ENCODE assay signal across 8 mouse cellular contexts in the genomic region with DNA sequence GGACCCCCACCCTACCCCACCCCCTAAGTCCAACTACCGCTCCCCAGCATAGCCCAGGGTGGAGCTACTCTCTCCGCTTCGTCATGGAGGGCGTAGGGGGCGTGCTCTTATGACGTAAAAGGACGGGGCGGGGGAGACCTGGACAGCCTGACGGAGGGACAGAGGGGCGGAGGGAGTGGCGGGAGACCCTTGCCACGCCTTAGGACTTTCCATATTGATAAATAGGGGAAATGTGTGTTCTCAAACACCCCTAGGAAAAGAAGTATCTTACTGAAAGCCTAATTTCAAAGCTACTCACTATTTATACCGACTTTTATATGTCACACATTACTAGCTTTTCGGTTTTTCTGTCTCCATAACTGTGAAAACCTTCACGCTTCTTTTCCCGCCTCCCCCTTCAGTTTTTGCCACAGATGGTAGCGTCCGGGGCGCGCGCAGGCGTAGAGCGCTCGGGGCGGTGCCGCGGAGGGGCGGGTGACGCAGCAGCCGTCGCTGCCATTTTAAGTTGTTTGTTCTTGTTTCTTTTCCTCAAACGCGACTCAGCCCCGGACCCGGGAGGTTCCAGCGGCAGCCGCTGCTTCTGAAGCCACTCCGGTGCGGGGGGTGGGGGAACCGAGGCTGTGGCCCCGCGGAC. TPM values are rescaled to one million over a fixed set of nuclear protein-coding genes. Genes with fewer than 3 reads are reported as not detected.
DNase-seq lines count a peak whose midpoint lies in the region; ATAC-seq and TF ChIP-seq lines count a peak whose summit lies in the region.

No protein-coding gene starts in this region.

- H3K4me2 ChIP-seq in forebrain, embryonic 16.5 days (ENCODE audit: low read length), result peak overlapping the region; percentile 94
- H3K4me2 ChIP-seq in lung, embryonic 15.5 days, result peak overlapping the region; percentile 89

- WGBS in forebrain, embryonic 16.5 days, result 1% methylated on average over 41 of the region's 42 CpGs
- under 1% methylated on average over 42 of the region's 42 CpGs for WGBS in lung, embryonic 15.5 days

- peaks cover 4% of the 10 kb centered on the region for H3K36me3 ChIP-seq in ES-E14 (ENCODE audit: control insufficient read depth, insufficient read depth, low read length, poor library complexity, severe bottlenecking)
- H3K36me3 ChIP-seq in forebrain, embryonic 16.5 days (ENCODE audit: control insufficient read depth, insufficient read depth), result 0 out of 2 replicates have a peak, but pooled peaks cover 2% of the 10 kb centered on the region
- peaks cover 3% of the 10 kb centered on the region for H3K36me3 ChIP-seq in lung, embryonic 15.5 days

- DNase-seq in ES-E14 (ENCODE audit: low read depth, low spot score), result peak; percentile 96
- DNase-seq in cerebellum, adult 11-12 months, result peak; percentile 98
- DNase-seq in heart, postnatal 4 days, result peak; percentile 97
- DNase-seq in layer of hippocampus, adult 8-10 months (ENCODE audit: low spot score in 2 of 2), result peak; percentile 92 to 97
- peak; percentile 97 for DNase-seq in ovary, adult 18-20 months (ENCODE audit: low spot score)
- DNase-seq in thymus, postnatal 0 days (ENCODE audit: low spot score), result peak; percentile 99

- ATAC-seq in forebrain, embryonic 16.5 days, result peak; percentile 96
- peak; percentile 98 for ATAC-seq in lung, embryonic 15.5 days (ENCODE audit: borderline replicate concordance, extremely low read depth, low FRiP score, low TSS enrichment)

- H3K4me1 ChIP-seq in ES-E14 (ENCODE audit: control insufficient read depth in 2 of 2, insufficient read depth in 2 of 2, low read length in 2 of 2, poor library complexity in 1 of 2), result peaks cover 4 to 8% of the 10 kb centered on the region in 2 experiments; a peak in 3 of 4 replicates
- H3K4me1 ChIP-seq in forebrain, embryonic 16.5 days (replicated peaks; ENCODE audit: control insufficient read depth, insufficient read depth, low read length), result peaks cover 23% of the 10 kb centered on the region
- peaks cover 23% of the 10 kb centered on the region; the same call in 1 of the 2 replicates for H3K4me1 ChIP-seq in lung, embryonic 15.5 days

- in situ Hi-C loops in ES-E14 (cut with MboI; ENCODE audit: low sequenced_read_pairs in 2 of 2, unreplicated experiment in 2 of 2), result no loop called here

- H3K9ac ChIP-seq in ES-E14 (ENCODE audit: insufficient read depth, low read depth, low read length, poor library complexity, severe bottlenecking), result peak overlapping the region; percentile 89
- peak overlapping the region; percentile 83 for H3K9ac ChIP-seq in forebrain, embryonic 16.5 days (replicated peaks; ENCODE audit: low read depth, low read length)
- H3K9ac ChIP-seq in lung, embryonic 15.5 days, result peak overlapping the region; percentile 95

- H3K27ac ChIP-seq in ES-E14 (ENCODE audit: insufficient read depth, low read depth, low read length, poor library complexity, severe bottlenecking), result peak overlapping the region; percentile 86
- H3K27ac ChIP-seq in forebrain, embryonic 16.5 days (ENCODE audit: low read length), result peak overlapping the region; percentile 99
- peak overlapping the region; percentile 100 for H3K27ac ChIP-seq in lung, embryonic 15.5 days

- no peaks in the 10 kb centered on the region for H3K27me3 ChIP-seq in forebrain, embryonic 16.5 days (replicated peaks; ENCODE audit: control insufficient read depth, insufficient read depth, low read length)
- no peaks in the 10 kb centered on the region for H3K27me3 ChIP-seq in lung, embryonic 15.5 days

- no peaks in the 10 kb centered on the region for H3K9me3 ChIP-seq in ES-E14 (ENCODE audit: control insufficient read depth, insufficient read depth, low read depth, low read length)
- no peaks in the 10 kb centered on the region for H3K9me3 ChIP-seq in forebrain, embryonic 16.5 days (ENCODE audit: control insufficient read depth, low read length)
- no peaks in the 10 kb centered on the region for H3K9me3 ChIP-seq in lung, embryonic 15.5 days

- peak overlapping the region; percentile 81 to 98 for H3K4me3 ChIP-seq in ES-E14 (ENCODE audit: insufficient read depth in 1 of 2, low read depth in 1 of 2, low read length in 2 of 2, poor library complexity in 1 of 2, severe bottlenecking in 1 of 2)
- H3K4me3 ChIP-seq in forebrain, embryonic 16.5 days (replicated peaks; ENCODE audit: low read length), result peak overlapping the region; percentile 70
- H3K4me3 ChIP-seq in lung, embryonic 15.5 days, result peak overlapping the region; percentile 88

TF ChIP-seq in ES-E14, 5 proteins besides CTCF, POLR2A, EP300 and RAD21:
- peak; percentile 16; the same call in 1 of the 2 replicates for TF ChIP-seq MAFK (IDR thresholded peaks at IDR 0.05; ENCODE audit: insufficient read depth, low read depth, low read length)
- peak; percentile 8 for TF ChIP-seq HCFC1 (IDR thresholded peaks at IDR 0.05; ENCODE audit: borderline replicate concordance, insufficient read depth, low read length)
- TF ChIP-seq ZNF384 (IDR thresholded peaks at IDR 0.05; ENCODE audit: low read depth, low read length), result no peak
- no peak; the same call in 1 of the 2 replicates for TF ChIP-seq CHD2 (IDR thresholded peaks at IDR 0.05; ENCODE audit: low read depth, low read length)

RNA-seq across cellular contexts. Expression of gene BC005537, which starts 0.7 kb away (rescaled TPM):
- total RNA-seq in ES-E14 (2012; rRNA removed), result 30.2 and 37.9 TPM in 2 replicates
- polyA plus RNA-seq in forebrain, embryonic 16.5 days (2015; fragmentation: Nextera tagmentation; extraction: Ambion mirVana), result 26.8 and 30.9 TPM in 2 replicates
- total RNA-seq in heart, postnatal 4 days (2021), result 100 to 1,000 TPM; 156 to 166 TPM
- 100 to 1,000 TPM; 137 to 156 (median 148) TPM for total RNA-seq in layer of hippocampus, adult 8-10 months (2022)
- 16.8 and 19.0 TPM in 2 replicates for polyA plus RNA-seq in lung, embryonic 15.5 days (2015; fragmentation: Nextera tagmentation; extraction: Ambion mirVana)
- polyA plus RNA-seq in thymus, postnatal 0 days (2015; fragmentation: Nextera tagmentation; extraction: Ambion mirVana), result 21.6 and 25.6 TPM in 2 replicates

RNA-seq across cellular contexts. Expression of gene Acot13, which starts 30.5 kb away (rescaled TPM):
- 13.8 and 18.3 TPM in 2 replicates for total RNA-seq in ES-E14 (2012; rRNA removed)
- polyA plus RNA-seq in forebrain, embryonic 16.5 days (2015; fragmentation: Nextera tagmentation; extraction: Ambion mirVana), result 53.3 and 55.8 TPM in 2 replicates
- 100 to 1,000 TPM; 233 to 245 TPM for total RNA-seq in heart, postnatal 4 days (2021)
- total RNA-seq in layer of hippocampus, adult 8-10 months (2022), result 100 to 1,000 TPM in 2 of 4 experiments, 10 to 100 TPM in 2; 95.6 to 108 (median 98.4) TPM
- 65.4 and 68.6 TPM in 2 replicates for polyA plus RNA-seq in lung, embryonic 15.5 days (2015; fragmentation: Nextera tagmentation; extraction: Ambion mirVana)
- polyA plus RNA-seq in thymus, postnatal 0 days (2015; fragmentation: Nextera tagmentation; extraction: Ambion mirVana), result 119 and 129 TPM in 2 replicates

RNA-seq across cellular contexts. Expression of gene Tdp2, which starts 30.7 kb away (rescaled TPM):
- total RNA-seq in ES-E14 (2012; rRNA removed), result 45.7 and 52.7 TPM in 2 replicates
- polyA plus RNA-seq in forebrain, embryonic 16.5 days (2015; fragmentation: Nextera tagmentation; extraction: Ambion mirVana), result 39.2 and 45.5 TPM in 2 replicates
- 10 to 100 TPM; 16.9 to 21.0 TPM for total RNA-seq in heart, postnatal 4 days (2021)
- 10 to 100 TPM; 24.3 to 29.5 (median 25.4) TPM for total RNA-seq in layer of hippocampus, adult 8-10 months (2022)
- polyA plus RNA-seq in lung, embryonic 15.5 days (2015; fragmentation: Nextera tagmentation; extraction: Ambion mirVana), result 57.6 and 58.9 TPM in 2 replicates
- polyA plus RNA-seq in thymus, postnatal 0 days (2015; fragmentation: Nextera tagmentation; extraction: Ambion mirVana), result 54.3 and 60.2 TPM in 2 replicates

RNA-seq across cellular contexts. Expression of gene Gmnn, which starts 39.1 kb away (rescaled TPM):
- total RNA-seq in ES-E14 (2012; rRNA removed), result 77.6 and 98.6 TPM in 2 replicates
- polyA plus RNA-seq in forebrain, embryonic 16.5 days (2015; fragmentation: Nextera tagmentation; extraction: Ambion mirVana), result 34.3 and 35.1 TPM in 2 replicates
- total RNA-seq in heart, postnatal 4 days (2021), result 10 to 100 TPM; 69.9 to 75.8 TPM
- 1 to 10 TPM; 2.0 to 5.6 (median 3.0) TPM for total RNA-seq in layer of hippocampus, adult 8-10 months (2022)
- 114 and 123 TPM in 2 replicates for polyA plus RNA-seq in lung, embryonic 15.5 days (2015; fragmentation: Nextera tagmentation; extraction: Ambion mirVana)
- 160 and 170 TPM in 2 replicates for polyA plus RNA-seq in thymus, postnatal 0 days (2015; fragmentation: Nextera tagmentation; extraction: Ambion mirVana)

RNA-seq across cellular contexts. Expression of gene D130043K22Rik, which starts 44.1 kb away (rescaled TPM):
- total RNA-seq in ES-E14 (2012; rRNA removed), result 0.31 and 0.79 TPM in 2 replicates
- 3.6 and 5.7 TPM in 2 replicates for polyA plus RNA-seq in forebrain, embryonic 16.5 days (2015; fragmentation: Nextera tagmentation; extraction: Ambion mirVana)
- under 1 TPM in 1 of 2 experiments, not detected in 1; 0.05 TPM for total RNA-seq in heart, postnatal 4 days (2021)
- 10 to 100 TPM; 21.6 to 29.6 (median 26.5) TPM for total RNA-seq in layer of hippocampus, adult 8-10 months (2022)
- polyA plus RNA-seq in lung, embryonic 15.5 days (2015; fragmentation: Nextera tagmentation; extraction: Ambion mirVana), result 0.13 and 0.25 TPM in 2 replicates
- polyA plus RNA-seq in thymus, postnatal 0 days (2015; fragmentation: Nextera tagmentation; extraction: Ambion mirVana), result 0.03 and 0.09 TPM in 2 replicates

Comparison
In these comparisons a context has a peak if more than half of its experiments do, and no peak if none do; other contexts are left out.
1. Peak in every context shown above with its lines: DNase-seq, ATAC-seq, H3K4me3 ChIP-seq and H3K27ac ChIP-seq.